Mouse (Mus musculus) hindbrain, embryonic 16.5 days (tissue): ENCODE measurements around the gene Irf2. TPM values are rescaled to one million over a fixed set of nuclear protein-coding genes. Genes with fewer than 3 reads are reported as not detected.

ENCODE experiments used
- ATAC-seq: fragments of 200-750 bp; cut with Nextera tagmentation; 2 replicates; pipeline ENCODE4 v1.8.0; 2017; ENCODE audit warnings: moderate TSS enrichment, moderate library complexity
- H3K27ac ChIP-seq: fragments of 300-500 bp; sonication (generic); 2 replicates; pipeline ENCODE4 v1.5.1; 2014; ENCODE audit warnings: low read depth, mild to moderate bottlenecking, control low read depth, low read length, moderate library complexity
- H3K27me3 ChIP-seq: fragments of 300-500 bp; sonication (generic); replicated peaks from 2 replicates; pipeline ENCODE4 v1.6.1; 2014; ENCODE audit warnings: low read length; ENCODE audit not compliant: control insufficient read depth, insufficient read depth
- H3K36me3 ChIP-seq: fragments of 300-500 bp; sonication (generic); 2 replicates; pipeline ENCODE4 v1.6.1; 2014; ENCODE audit warnings: mild to moderate bottlenecking, low read length, moderate library complexity, mixed read lengths; ENCODE audit not compliant: control insufficient read depth, insufficient read depth
- H3K4me1 ChIP-seq: fragments of 300-500 bp; sonication (generic); 2 replicates; pipeline ENCODE4 v1.6.1; 2014; ENCODE audit warnings: low read depth, low read length; ENCODE audit not compliant: control insufficient read depth, insufficient read depth
- H3K4me2 ChIP-seq: fragments of 300-500 bp; sonication (generic); 2 replicates; pipeline ENCODE4 v1.6.1; 2014; ENCODE audit warnings: mild to moderate bottlenecking, low read length, control low read depth, moderate library complexity
- H3K4me3 ChIP-seq: fragments of 300-500 bp; sonication (generic); 2 replicates; pipeline ENCODE4 v1.5.1; 2014; ENCODE audit warnings: mild to moderate bottlenecking, low read length, control low read depth, moderate library complexity
- H3K9ac ChIP-seq: fragments of 300-500 bp; sonication (generic); 2 replicates; pipeline ENCODE4 v1.6.1; 2014; ENCODE audit warnings: low read depth, mild to moderate bottlenecking, control low read depth, low read length, moderate library complexity
- H3K9me3 ChIP-seq: fragments of 300-500 bp; sonication (generic); 2 replicates; pipeline ENCODE4 v1.6.1; 2014; ENCODE audit warnings: mild to moderate bottlenecking, low read length, moderate library complexity; ENCODE audit not compliant: control insufficient read depth
- WGBS: fragments of 180-500 bp; shearing (Covaris S2); extraction: QIAGEN DNeasy Blood & Tissue Kit; methylation state at CpG from one replicate; pipeline ENCODE4 v1.1.7; 2014; 5-methylcytosine and 5-hydroxymethylcytosine counted together
- polyA plus RNA-seq: library from polyadenylated mRNA; unstranded; fragments of >200 nt; fragmentation: Nextera tagmentation; extraction: Ambion mirVana; gene quantifications from 2 replicates; pipeline ENCODE4 v1.2.1, GENCODE M21; 2015

Gene Irf2
- polyA plus RNA-seq, 1 experiment from 2014 or later, result 11.1 TPM

DNA sequence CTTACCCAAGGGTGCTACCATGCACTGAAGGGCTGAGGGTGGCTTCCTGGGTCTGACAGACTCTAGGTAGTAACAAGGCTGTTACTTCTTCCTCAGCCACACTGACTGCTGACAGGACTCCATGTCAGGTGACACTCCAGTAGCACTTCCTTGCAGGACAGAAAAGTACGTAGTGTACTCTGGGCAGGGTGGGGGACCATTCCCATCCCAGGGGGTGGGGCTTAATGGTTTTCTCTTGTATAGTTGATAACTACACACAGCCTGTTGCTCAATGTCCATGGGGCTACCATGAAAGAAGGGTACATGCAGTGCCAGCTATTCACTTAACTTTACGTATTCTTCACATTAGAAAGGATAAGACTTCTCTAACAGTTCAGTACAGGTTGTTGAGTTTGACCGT lies 157.2 kb downstream of the Irf2 start:
- ATAC-seq, result no peak
- H3K27me3 ChIP-seq, result no peaks in the 10 kb centered on the region
- H3K27ac ChIP-seq, result no peak overlapping the region
- no peaks in the 10 kb centered on the region for H3K9me3 ChIP-seq
- no peaks in the 10 kb centered on the region for H3K36me3 ChIP-seq
- WGBS, result 99% methylated on average over 3 of the region's 3 CpGs
- H3K4me1 ChIP-seq, result no peaks in the 10 kb centered on the region
- no peak overlapping the region for H3K9ac ChIP-seq
- H3K4me3 ChIP-seq, result no peak overlapping the region
- H3K4me2 ChIP-seq, result no peak overlapping the region

Other genes starting within 250 kb of the Irf2 start
- gene Cenpu, start 187.7 kb upstream of the Irf2 start, polyA plus RNA-seq, result 7.4 TPM in 2 replicates
- gene Primpol, start 122.5 kb upstream of the Irf2 start, polyA plus RNA-seq, result 6.5 and 9.3 TPM in 2 replicates
- 213 and 225 TPM in 2 replicates for gene Casp3, start 122.4 kb upstream of the Irf2 start, polyA plus RNA-seq
- 1.2 and 1.6 TPM in 2 replicates for gene Enpp6, start 247.2 kb downstream of the Irf2 start, polyA plus RNA-seq